Mouse (Mus musculus) embryonic facial prominence, embryonic 13.5 days (tissue): ENCODE data around the gene Racgap1. TPM values are rescaled to one million over a fixed set of nuclear protein-coding genes. Genes with fewer than 3 reads are reported as not detected.

Source experiments
- ATAC-seq: fragments of 200-750 bp; cut with Nextera tagmentation; 2 replicates; pipeline ENCODE4 v1.8.0; 2017; ENCODE audit warnings: low read depth; ENCODE audit not compliant: insufficient number of reproducible peaks, insufficient read depth, low FRiP score, low TSS enrichment
- H3K27ac ChIP-seq: fragments of 300-500 bp; sonication (generic); 2 replicates; pipeline ENCODE4 v1.5.1; 2015; ENCODE audit warnings: moderate library complexity, mild to moderate bottlenecking, inconsistent platforms
- H3K27me3 ChIP-seq: fragments of 300-500 bp; sonication (generic); 2 replicates; pipeline ENCODE4 v1.6.1; 2015; ENCODE audit warnings: mild to moderate bottlenecking, inconsistent platforms
- H3K36me3 ChIP-seq: fragments of 300-500 bp; sonication (generic); 2 replicates; pipeline ENCODE4 v1.6.1; 2015; ENCODE audit warnings: mild to moderate bottlenecking, inconsistent platforms
- H3K4me1 ChIP-seq: fragments of 300-500 bp; sonication (generic); 2 replicates; pipeline ENCODE4 v1.6.1; 2015; ENCODE audit warnings: inconsistent platforms
- H3K4me2 ChIP-seq: fragments of 300-500 bp; sonication (generic); 2 replicates; pipeline ENCODE4 v1.6.1; 2015; ENCODE audit warnings: moderate library complexity, mild to moderate bottlenecking, inconsistent platforms
- H3K4me3 ChIP-seq: fragments of 300-500 bp; sonication (generic); 2 replicates; pipeline ENCODE4 v1.5.1; 2015; ENCODE audit warnings: mild to moderate bottlenecking, inconsistent platforms
- H3K9ac ChIP-seq: fragments of 300-500 bp; sonication (generic); 2 replicates; pipeline ENCODE4 v1.6.1; 2015; ENCODE audit warnings: mild to moderate bottlenecking, inconsistent platforms
- H3K9me3 ChIP-seq: fragments of 300-500 bp; sonication (generic); 2 replicates; pipeline ENCODE4 v1.6.1; 2016; ENCODE audit warnings: inconsistent platforms
- WGBS: fragments of 180-500 bp; shearing (Covaris S2); methylation state at CpG from one replicate; pipeline ENCODE4 v1.1.7; 2015; ENCODE audit warnings: mixed read lengths; 5-methylcytosine and 5-hydroxymethylcytosine counted together
- polyA plus RNA-seq: library from polyadenylated mRNA; unstranded; fragments of >200 nt; fragmentation: Nextera tagmentation; extraction: Ambion mirVana; gene quantifications from 2 replicates; pipeline ENCODE4 v1.2.1, GENCODE M21; 2015

Racgap1 gene
- polyA plus RNA-seq, 1 experiment from 2014 or later, result 131 TPM

DNA sequence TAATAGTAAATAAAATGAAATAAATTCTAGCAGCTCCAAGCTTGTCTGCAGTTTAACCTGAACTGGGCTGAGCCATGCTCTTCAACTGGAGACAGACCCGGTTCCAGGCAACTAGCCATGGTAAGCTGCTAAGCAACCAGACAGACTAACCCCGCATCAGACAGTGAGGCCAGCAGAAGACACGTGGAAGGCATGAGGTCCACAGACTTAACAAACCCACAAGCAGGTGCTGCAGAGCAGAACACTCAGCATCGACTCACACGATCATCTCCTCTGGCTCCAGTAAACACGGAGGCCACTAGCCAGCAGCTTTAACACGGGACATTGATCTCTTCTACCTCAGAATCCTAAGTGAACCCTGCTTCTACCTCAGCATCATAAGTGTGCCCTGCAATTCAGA is 6.7 kb downstream of the Racgap1 start:
- no peak overlapping the region for H3K27ac ChIP-seq

GRCm38 (mm10) chr15:99643832-99644231 is 7.6 kb downstream of the Racgap1 start:
- H3K9me3 ChIP-seq, result no peaks in the 10 kb centered on the region
- ATAC-seq, result no peak
- peaks cover 42% of the 10 kb centered on the region for H3K4me1 ChIP-seq
- H3K4me3 ChIP-seq, result no peak overlapping the region
- no peaks in the 10 kb centered on the region for H3K27me3 ChIP-seq
- 85% methylated on average over 10 of the region's 10 CpGs for WGBS
- no peak overlapping the region for H3K27ac ChIP-seq
- H3K36me3 ChIP-seq, result peaks cover 32% of the 10 kb centered on the region
- H3K9ac ChIP-seq, result no peak overlapping the region
- H3K4me2 ChIP-seq, result no peak overlapping the region

More for the DNA sequence above, 6.7 kb downstream of the Racgap1 start:
- peaks cover 52% of the 10 kb centered on the region for H3K4me1 ChIP-seq
- peaks cover 23% of the 10 kb centered on the region for H3K36me3 ChIP-seq
- no peaks in the 10 kb centered on the region for H3K27me3 ChIP-seq
- WGBS, result 73% methylated on average over 7 of the region's 7 CpGs
- H3K4me2 ChIP-seq, result no peak overlapping the region
- H3K4me3 ChIP-seq, result no peak overlapping the region
- 0 out of 2 replicates have a peak overlapping the region, but pooled peaks have one; percentile 16 for H3K9ac ChIP-seq
- ATAC-seq, result no peak
- H3K9me3 ChIP-seq, result no peaks in the 10 kb centered on the region

- Histone ChIP-seq H3K4me2 (no peak overlapping the region), H3K36me3 (peaks cover 39% of the 10 kb centered on the region), H3K27ac (peak overlapping the region; percentile 22; the same call in 1 of the 2 replicates), H3K27me3 (no peaks in the 10 kb centered on the region), H3K9me3 (no peaks in the 10 kb centered on the region), H3K4me3 (no peak overlapping the region), H3K9ac (no peak overlapping the region), H3K4me1 (peaks cover 32% of the 10 kb centered on the region)
- ATAC-seq, result no peak
- whole genome bisulfite sequencing, result 64% methylated on average over 6 of the region's 6 CpGs
These were observed 8.8 kb downstream of the Racgap1 start for GRCm38 (mm10) chr15:99642622-99643021.

GRCm38 (mm10) chr15:99638124-99638485 is 13.4 kb downstream of the Racgap1 start:
- WGBS, result 77% methylated on average over 5 of the region's 5 CpGs
- Histone ChIP-seq H3K4me1 (peaks cover 2% of the 10 kb centered on the region; the same call in 1 of the 2 replicates), H3K9me3 (no peaks in the 10 kb centered on the region), H3K27ac (no peak overlapping the region), H3K4me3 (no peak overlapping the region), H3K9ac (no peak overlapping the region), H3K36me3 (peaks cover 81% of the 10 kb centered on the region), H3K4me2 (no peak overlapping the region), H3K27me3 (no peaks in the 10 kb centered on the region)
- no peak for ATAC-seq

DNA sequence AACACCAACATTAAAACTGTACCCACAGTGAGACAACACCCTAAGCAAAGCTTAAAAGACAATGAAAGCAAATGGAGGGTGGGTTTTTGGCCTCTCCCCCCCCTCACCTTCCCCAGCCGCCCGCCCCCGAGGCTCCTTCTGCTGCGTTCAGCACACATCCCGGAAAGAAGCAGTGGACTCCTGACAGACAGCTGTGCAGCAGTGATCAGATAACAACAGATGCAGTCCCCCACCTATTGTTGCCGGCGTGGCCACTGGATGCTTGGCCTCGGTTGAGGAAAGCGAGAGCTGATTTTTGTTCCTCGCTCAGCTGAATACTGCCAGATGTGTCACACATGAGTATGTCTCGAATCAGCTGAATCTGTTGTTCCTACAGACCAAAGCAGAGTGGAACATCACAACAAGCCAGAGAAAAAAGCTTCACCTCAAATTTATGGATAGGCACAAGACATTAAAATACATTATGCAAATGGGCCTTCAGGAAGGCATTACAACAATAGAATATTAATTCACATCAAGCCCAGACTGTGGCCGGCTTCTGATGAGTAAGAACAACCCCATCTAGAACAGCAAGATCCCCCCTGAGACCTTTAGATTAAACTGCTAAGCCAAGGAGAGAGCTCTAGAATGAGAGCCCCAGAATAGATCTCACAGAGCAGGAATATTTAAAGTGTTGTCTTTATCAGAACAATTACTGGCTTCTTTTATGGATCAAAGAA is 13.9 kb downstream of the Racgap1 start:
- WGBS, result 64% methylated on average over 12 of the region's 12 CpGs
- no peak for ATAC-seq

GRCm38 (mm10) chr15:99634702-99635101 is 16.8 kb downstream of the Racgap1 start:
- Histone ChIP-seq H3K4me2 (no peak overlapping the region), H3K4me1 (no peaks in the 10 kb centered on the region; the same call in 1 of the 2 replicates), H3K36me3 (peaks cover 89% of the 10 kb centered on the region), H3K9me3 (no peaks in the 10 kb centered on the region), H3K27ac (no peak overlapping the region), H3K4me3 (no peak overlapping the region), H3K27me3 (no peaks in the 10 kb centered on the region), H3K9ac (no peak overlapping the region)
- WGBS, result 92% methylated on average over 7 of the region's 7 CpGs
- no peak for ATAC-seq

More for the DNA sequence above, 13.9 kb downstream of the Racgap1 start:
- Histone ChIP-seq H3K4me3 (no peak overlapping the region), H3K4me1 (peaks cover 2% of the 10 kb centered on the region; the same call in 1 of the 2 replicates), H3K9ac (no peak overlapping the region), H3K27me3 (no peaks in the 10 kb centered on the region), H3K36me3 (peaks cover 86% of the 10 kb centered on the region), H3K9me3 (no peaks in the 10 kb centered on the region), H3K27ac (peak overlapping the region; percentile 45; the same call in 1 of the 2 replicates), H3K4me2 (no peak overlapping the region)

DNA sequence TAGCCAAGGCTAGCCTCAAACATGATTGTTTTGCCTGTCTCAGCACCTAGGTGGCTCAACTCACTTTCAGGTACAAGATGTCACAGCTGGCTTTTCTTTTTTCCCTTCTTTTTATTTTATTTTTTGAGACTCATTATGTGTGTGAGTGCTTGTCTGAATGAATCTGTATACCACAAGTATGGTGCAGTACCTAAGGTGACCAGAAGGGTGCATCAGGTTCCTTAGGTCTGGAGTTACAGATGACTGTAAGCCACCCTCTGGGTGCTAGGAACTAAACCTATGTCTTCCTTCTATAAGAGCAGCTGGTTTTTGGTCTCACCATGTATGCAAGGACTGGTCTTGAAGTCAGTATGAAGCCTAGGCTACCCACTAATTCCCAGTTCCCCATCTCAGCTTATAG is 19.8 kb downstream of the Racgap1 start:
- no peak overlapping the region for H3K9ac ChIP-seq
- no peak for ATAC-seq

GRCm38 (mm10) chr15:99622063-99622462 is 29.4 kb downstream of the Racgap1 start:
- H3K4me3 ChIP-seq, result no peak overlapping the region
- no peaks in the 10 kb centered on the region for H3K27me3 ChIP-seq
- no peaks in the 10 kb centered on the region for H3K4me1 ChIP-seq
- no peak overlapping the region for H3K4me2 ChIP-seq
- H3K27ac ChIP-seq, result no peak overlapping the region
- H3K36me3 ChIP-seq, result peaks cover 65% of the 10 kb centered on the region
- H3K9ac ChIP-seq, result no peak overlapping the region
- no peak for ATAC-seq
- 93% methylated on average over 10 of the region's 11 CpGs for WGBS
- H3K9me3 ChIP-seq, result no peaks in the 10 kb centered on the region

More for the DNA sequence above, 19.8 kb downstream of the Racgap1 start:
- Histone ChIP-seq H3K27ac (no peak overlapping the region), H3K27me3 (no peaks in the 10 kb centered on the region), H3K4me1 (no peaks in the 10 kb centered on the region), H3K4me2 (no peak overlapping the region), H3K36me3 (peaks cover 90% of the 10 kb centered on the region), H3K9me3 (no peaks in the 10 kb centered on the region), H3K4me3 (no peak overlapping the region)

DNA sequence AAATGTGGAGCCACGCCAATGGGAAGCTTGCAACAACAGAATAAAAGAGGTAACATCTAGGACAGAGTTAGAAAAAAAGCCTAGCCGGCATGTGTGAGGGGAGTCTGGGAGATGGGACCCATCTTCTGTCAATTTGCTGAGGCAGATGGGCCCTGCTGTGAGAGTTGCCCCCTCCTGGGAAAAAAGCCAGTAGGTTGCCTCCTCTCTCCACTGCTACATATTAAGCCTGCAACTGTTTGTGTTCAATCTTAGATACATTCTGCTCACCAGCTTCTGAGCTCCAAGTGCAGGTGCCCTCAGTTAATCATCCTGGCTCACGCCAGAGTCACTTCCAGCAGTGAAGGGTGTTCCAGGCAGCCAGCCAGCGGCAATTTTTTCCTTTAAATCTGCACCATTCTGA is 31.6 kb downstream of the Racgap1 start:
- Histone ChIP-seq H3K36me3 (peaks cover 44% of the 10 kb centered on the region), H3K4me1 (peaks cover 10% of the 10 kb centered on the region), H3K9me3 (no peaks in the 10 kb centered on the region), H3K9ac (no peak overlapping the region), H3K27ac (no peak overlapping the region), H3K4me2 (no peak overlapping the region), H3K27me3 (no peaks in the 10 kb centered on the region; the same call in 1 of the 2 replicates), H3K4me3 (no peak overlapping the region)
- 91% methylated on average over 4 of the region's 4 CpGs for WGBS
- no peak for ATAC-seq

GRCm38 (mm10) chr15:99618595-99618994 is 32.9 kb downstream of the Racgap1 start:
- Histone ChIP-seq H3K9ac (no peak overlapping the region), H3K4me1 (peaks cover 18% of the 10 kb centered on the region), H3K4me3 (no peak overlapping the region), H3K36me3 (peaks cover 32% of the 10 kb centered on the region), H3K27ac (no peak overlapping the region), H3K4me2 (no peak overlapping the region), H3K9me3 (no peaks in the 10 kb centered on the region), H3K27me3 (peaks cover 11% of the 10 kb centered on the region)
- ATAC-seq, result no peak
- 78% methylated on average over 3 of the region's 3 CpGs for WGBS

DNA sequence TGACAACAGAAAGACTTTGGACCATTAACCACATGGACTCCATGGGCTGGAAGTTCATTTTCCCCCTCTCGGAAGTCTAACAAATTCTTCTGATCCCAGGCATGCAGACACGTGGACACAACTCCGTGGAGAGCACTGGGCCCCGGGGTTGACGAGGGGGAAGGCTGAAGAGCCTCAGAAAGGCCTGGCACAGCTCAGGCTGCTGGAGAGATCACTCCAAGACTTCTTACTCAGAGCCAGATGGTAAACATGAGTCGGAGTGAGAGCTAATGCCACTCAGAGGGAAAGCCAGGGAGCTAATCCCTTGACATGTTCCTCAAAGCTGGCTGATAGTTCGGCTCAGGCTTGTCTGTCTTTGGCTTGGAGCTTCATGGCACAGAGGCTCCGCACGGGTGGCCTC is 36.2 kb downstream of the Racgap1 start:
- H3K9ac ChIP-seq, result no peak overlapping the region
- no peak overlapping the region for H3K4me3 ChIP-seq
- H3K4me2 ChIP-seq, result peak overlapping the region; percentile 37
- H3K4me1 ChIP-seq, result peaks cover 28% of the 10 kb centered on the region
- H3K9me3 ChIP-seq, result no peaks in the 10 kb centered on the region
- peaks cover 8% of the 10 kb centered on the region for H3K36me3 ChIP-seq
- H3K27ac ChIP-seq, result peak overlapping the region; percentile 60; the same call in 1 of the 2 replicates
- ATAC-seq, result 0 out of 2 replicates have a peak, but pooled peaks have one; percentile 12
- WGBS, result 30% methylated on average over 9 of the region's 9 CpGs
- H3K27me3 ChIP-seq, result peaks cover 24% of the 10 kb centered on the region

GRCm38 (mm10) chr15:99614753-99615152 is 36.7 kb downstream of the Racgap1 start:
- WGBS, result 4% methylated on average over 12 of the region's 12 CpGs
- ATAC-seq, result 0 out of 2 replicates have a peak, but pooled peaks have one; percentile 21
- Histone ChIP-seq H3K9ac (0 out of 2 replicates have a peak overlapping the region, but pooled peaks have one; percentile 16), H3K4me3 (no peak overlapping the region), H3K36me3 (peaks cover 4% of the 10 kb centered on the region), H3K4me2 (peak overlapping the region; percentile 37), H3K27ac (peak overlapping the region; percentile 60; the same call in 1 of the 2 replicates), H3K9me3 (no peaks in the 10 kb centered on the region), H3K4me1 (peaks cover 28% of the 10 kb centered on the region), H3K27me3 (peaks cover 29% of the 10 kb centered on the region)
